Mouse (Mus musculus) spleen, adult 2 months (tissue): ENCODE data around the gene Tns1. TPM values are rescaled to one million over a fixed set of nuclear protein-coding genes. Genes with fewer than 3 reads are reported as not detected.

ENCODE experiments used
- DNase-seq, 2 experiments: peaks; one replicate each; pipeline versions ENCODE4 v3.0.0 to v3.0.0-alpha.2; 2012 to 2021; ENCODE audit warnings: low spot score in 2 of 2, low read depth in 1 of 2
- H3K27ac ChIP-seq: fragments of 200-500 bp; 2 replicates; pipeline ENCODE4 v1.5.1; 2012; ENCODE audit warnings: low read length, inconsistent platforms; ENCODE audit not compliant: insufficient read depth
- H3K27me3 ChIP-seq: fragments of 200-500 bp; 2 replicates; pipeline ENCODE4 v1.6.1; 2012; ENCODE audit warnings: mild to moderate bottlenecking, moderate library complexity, low read length, inconsistent platforms; ENCODE audit not compliant: control insufficient read depth, insufficient read depth
- H3K36me3 ChIP-seq: fragments of 200-500 bp; 2 replicates; pipeline ENCODE4 v1.6.1; 2012; ENCODE audit warnings: mild to moderate bottlenecking, low read length, inconsistent platforms; ENCODE audit not compliant: control insufficient read depth, insufficient read depth
- H3K4me1 ChIP-seq: fragments of 200-500 bp; 2 replicates; pipeline ENCODE4 v1.6.1; 2011; ENCODE audit warnings: inconsistent platforms; ENCODE audit not compliant: control insufficient read depth, insufficient read depth, insufficient read length
- H3K4me3 ChIP-seq: fragments of 200-500 bp; 2 replicates; pipeline ENCODE4 v1.5.1; 2011; ENCODE audit warnings: mild to moderate bottlenecking, inconsistent platforms; ENCODE audit not compliant: insufficient read depth, insufficient read length; ENCODE audit errors: extremely low read depth
- CTCF ChIP-seq: fragments of 200-500 bp; IDR thresholded peaks from 2 replicates; pipeline ENCODE4 v1.5.1; 2011; ENCODE audit warnings: mild to moderate bottlenecking, inconsistent platforms; ENCODE audit not compliant: insufficient read depth, insufficient read length, insufficient replicate concordance; ENCODE audit errors: extremely low read depth
- POLR2A ChIP-seq: fragments of 200-500 bp; IDR thresholded peaks from 2 replicates; pipeline ENCODE4 v1.6.1; 2011; ENCODE audit warnings: low read depth, low read length, inconsistent platforms
- WGBS: fragments of 180-500 bp; shearing (Covaris S2); methylation state at CpG from one replicate; pipeline ENCODE4 v1.1.7; 2018; 5-methylcytosine and 5-hydroxymethylcytosine counted together
- polyA plus RNA-seq: library from polyadenylated mRNA; depleted of rRNA; stranded (reverse); fragments of >200 nt; gene quantifications from 2 replicates; pipeline ENCODE4 v1.2.3, GENCODE M21; 2012

Tns1 gene
- polyA plus RNA-seq, 1 experiment, result 80.4 TPM

DNA sequence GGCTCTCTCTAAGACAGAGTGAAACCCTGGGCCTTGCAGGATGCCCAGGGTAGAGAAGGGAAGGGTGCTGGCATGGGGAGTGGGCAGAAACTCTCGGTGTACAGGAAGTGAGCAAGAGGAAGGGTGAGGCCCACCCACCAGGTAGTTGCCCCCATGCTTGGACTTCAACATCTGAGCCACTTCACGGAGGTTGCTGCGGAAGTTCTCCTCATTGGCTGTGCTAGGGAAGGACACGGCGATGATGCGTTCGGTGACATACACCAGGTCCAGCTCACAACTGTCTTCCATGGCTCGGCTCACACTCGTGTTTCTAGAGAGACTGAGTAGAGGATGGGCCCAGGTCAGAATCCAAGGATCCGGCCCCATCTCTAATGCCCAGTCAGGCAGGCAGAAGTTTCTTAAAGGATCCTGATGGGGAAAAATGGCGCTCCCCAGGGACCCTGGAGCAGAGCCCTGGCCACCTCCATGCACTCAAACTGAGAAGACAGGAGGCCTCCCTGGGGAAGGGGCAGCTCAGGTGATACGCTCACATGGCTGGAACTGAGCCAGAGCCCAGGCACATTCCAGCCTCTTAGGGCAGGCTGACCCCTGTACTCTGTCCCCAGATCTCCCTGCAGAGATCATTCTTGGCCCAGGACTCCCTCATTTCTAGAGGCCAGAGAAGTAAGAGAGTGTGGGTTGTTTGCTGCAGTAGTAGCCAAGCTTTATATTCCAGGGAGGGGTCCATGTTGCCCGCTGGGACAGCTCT, 129.0 kb downstream of the Tns1 start:
- no peak for TF ChIP-seq CTCF
- TF ChIP-seq POLR2A, result no peak
- Histone ChIP-seq H3K4me3 (no peak overlapping the region), H3K27ac (no peak overlapping the region), H3K4me1 (no peaks in the 10 kb centered on the region), H3K36me3 (no peaks in the 10 kb centered on the region), H3K27me3 (no peaks in the 10 kb centered on the region)
- DNase-seq, result no peak
- WGBS, result 90% methylated on average over 13 of the region's 13 CpGs

DNA sequence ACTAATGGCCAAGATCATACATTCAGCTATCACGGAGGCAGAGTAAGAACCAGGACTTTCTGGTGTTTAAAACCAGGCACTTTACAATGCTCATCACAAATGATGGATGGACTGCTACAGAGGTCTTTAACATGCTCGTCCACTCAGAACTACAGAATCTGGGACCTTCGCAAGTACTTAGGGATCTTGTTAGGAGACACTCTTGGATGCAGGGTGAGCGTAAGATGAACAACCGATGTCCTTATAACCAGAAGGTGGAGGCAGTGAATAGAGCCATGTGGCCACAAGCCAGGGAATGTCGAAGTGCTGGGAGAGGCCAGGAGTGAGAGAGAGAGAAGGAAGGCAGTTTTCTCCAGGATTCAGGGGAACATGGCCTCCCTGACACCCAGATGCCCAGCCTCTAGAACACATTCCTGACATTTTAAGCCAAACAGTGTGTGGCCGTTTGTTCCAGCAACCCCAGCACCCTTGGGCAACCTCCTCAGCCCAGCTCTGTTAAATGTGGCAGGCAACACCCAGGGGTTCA, 130.3 kb downstream of the Tns1 start:
- no peak for DNase-seq
- no peak overlapping the region for H3K4me3 ChIP-seq
- 88% methylated on average over 7 of the region's 7 CpGs for WGBS
- H3K36me3 ChIP-seq, result no peaks in the 10 kb centered on the region
- no peaks in the 10 kb centered on the region for H3K27me3 ChIP-seq
- no peak overlapping the region for H3K27ac ChIP-seq
- no peaks in the 10 kb centered on the region for H3K4me1 ChIP-seq
- TF ChIP-seq CTCF (no peak), POLR2A (no peak)

DNA sequence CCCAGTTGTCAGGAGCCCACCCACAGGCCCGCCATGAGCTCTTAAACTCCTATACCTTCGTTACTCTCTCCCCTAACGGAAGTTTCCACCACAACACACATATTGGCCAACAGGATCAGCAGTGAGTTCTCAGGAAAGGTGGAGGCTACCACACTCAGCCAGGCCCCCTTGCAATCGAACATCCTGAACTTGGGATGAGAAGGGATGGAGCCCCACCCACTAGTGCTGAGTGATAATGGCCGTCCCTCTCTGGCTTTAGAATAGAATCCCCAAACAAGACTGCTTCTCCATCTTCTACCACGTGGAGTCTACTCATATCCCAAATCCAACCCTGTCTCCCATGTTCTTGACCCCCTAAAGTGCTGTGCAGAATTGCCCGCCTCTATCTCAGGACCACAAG, 131.0 kb downstream of the Tns1 start:
- 85% methylated on average over 7 of the region's 7 CpGs for WGBS
- no peaks in the 10 kb centered on the region for H3K4me1 ChIP-seq
- H3K36me3 ChIP-seq, result no peaks in the 10 kb centered on the region
- no peak overlapping the region for H3K4me3 ChIP-seq
- TF ChIP-seq CTCF, result no peak
- TF ChIP-seq POLR2A, result no peak
- no peaks in the 10 kb centered on the region for H3K27me3 ChIP-seq
- no peak overlapping the region for H3K27ac ChIP-seq
- DNase-seq, result no peak

DNA sequence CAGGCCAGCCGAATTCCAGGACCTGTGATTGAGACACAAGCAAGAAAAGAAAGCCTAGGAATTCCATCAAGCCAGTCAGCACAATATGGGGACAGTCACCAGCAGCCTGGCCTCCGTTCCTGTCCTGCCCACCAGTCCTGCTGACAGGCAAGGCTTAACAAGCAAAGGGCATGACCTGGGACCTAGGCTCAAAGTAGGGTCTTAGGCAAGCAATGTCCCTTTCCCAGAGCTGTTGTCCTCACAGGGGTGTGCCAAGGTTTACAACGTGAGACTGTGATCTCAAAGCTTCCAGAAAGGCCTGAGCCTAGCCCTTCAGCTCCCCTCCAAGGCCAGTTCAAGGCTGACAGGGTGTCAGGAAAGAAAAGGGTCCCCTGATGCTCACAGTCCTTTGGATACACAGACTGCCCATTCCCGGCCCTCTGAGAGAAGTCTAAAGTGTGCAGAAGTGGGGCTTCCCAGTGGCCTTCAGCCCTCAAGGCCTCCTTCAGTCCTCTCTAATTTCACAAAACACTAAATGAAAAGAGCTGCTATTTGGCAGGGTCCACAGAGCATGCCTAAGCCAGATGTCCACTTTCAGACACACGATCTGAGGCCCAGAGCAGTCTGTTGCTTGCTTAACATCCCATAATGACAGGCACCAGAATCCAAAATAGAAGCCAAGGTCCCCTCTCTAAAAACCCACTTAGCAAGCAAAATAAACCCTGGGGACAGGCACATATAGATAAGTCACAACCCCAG, 131.9 kb downstream of the Tns1 start:
- Histone ChIP-seq H3K27me3 (no peaks in the 10 kb centered on the region), H3K4me3 (no peak overlapping the region), H3K4me1 (no peaks in the 10 kb centered on the region), H3K36me3 (no peaks in the 10 kb centered on the region), H3K27ac (no peak overlapping the region)
- no peak for DNase-seq
- TF ChIP-seq POLR2A, result no peak
- no peak for TF ChIP-seq CTCF
- 82% methylated on average over 5 of the region's 5 CpGs for WGBS

DNA sequence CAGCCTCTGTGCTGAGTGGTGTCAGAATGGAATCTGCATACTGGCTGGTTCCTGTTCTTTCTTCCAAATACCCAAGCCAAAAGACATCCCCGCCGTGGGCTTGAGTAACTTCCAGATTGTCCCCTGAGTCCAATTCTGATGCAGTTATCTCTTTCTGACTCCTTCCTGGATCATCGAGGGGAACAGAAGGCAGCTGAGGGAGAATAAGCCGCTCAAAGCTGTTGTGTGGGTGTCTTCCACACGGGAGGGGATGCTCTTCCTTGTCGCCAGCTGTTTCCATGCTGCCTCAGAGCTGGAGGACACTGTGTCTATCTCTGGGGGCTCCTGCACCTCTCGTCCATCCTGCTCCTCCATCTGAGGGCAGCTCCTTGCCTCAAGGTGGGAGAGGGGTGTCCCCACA, 133.0 kb downstream of the Tns1 start:
- H3K36me3 ChIP-seq, result no peaks in the 10 kb centered on the region
- H3K4me1 ChIP-seq, result no peaks in the 10 kb centered on the region
- WGBS, result 80% methylated on average over 7 of the region's 7 CpGs
- no peak overlapping the region for H3K4me3 ChIP-seq
- H3K27ac ChIP-seq, result no peak overlapping the region
- DNase-seq, result no peak
- no peaks in the 10 kb centered on the region for H3K27me3 ChIP-seq
- TF ChIP-seq CTCF, result no peak
- TF ChIP-seq POLR2A, result no peak

DNA sequence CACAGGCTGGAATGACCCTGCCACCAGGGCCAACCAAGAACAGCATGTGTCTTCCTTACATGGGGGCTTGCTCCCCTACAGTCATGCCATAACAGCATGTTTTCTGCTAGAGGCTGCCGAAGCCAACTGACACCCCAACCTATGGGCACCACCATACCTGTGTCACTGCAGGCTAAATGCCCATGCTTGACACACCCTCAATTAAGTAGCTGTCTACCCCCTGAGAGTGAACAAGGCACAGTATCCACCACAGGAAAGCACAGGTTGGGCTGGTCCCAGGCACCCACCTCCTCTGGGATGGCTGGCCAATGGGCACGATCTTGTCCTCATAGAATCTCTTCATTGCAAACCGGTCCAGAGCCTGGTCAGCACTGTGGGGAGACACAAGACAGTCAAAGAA, 134.2 kb downstream of the Tns1 start:
- no peak overlapping the region for H3K4me3 ChIP-seq
- no peak for TF ChIP-seq POLR2A
- no peak for TF ChIP-seq CTCF
- DNase-seq, result no peak
- H3K4me1 ChIP-seq, result no peaks in the 10 kb centered on the region
- WGBS, result 92% methylated on average over 3 of the region's 3 CpGs
- H3K27ac ChIP-seq, result no peak overlapping the region
- no peaks in the 10 kb centered on the region for H3K27me3 ChIP-seq
- H3K36me3 ChIP-seq, result no peaks in the 10 kb centered on the region
